In genomic region chr11:71557412-71557811, GRCm38 (mm10) we compare ENCODE assay signal across 16 mouse cellular contexts.
A peak's percentile ranks its signal among the peaks of the same experiment; 100 is the strongest.
DNase-seq lines count a peak whose midpoint lies in the region; TF ChIP-seq lines count a peak whose summit lies in the region.
"Had no signal": no experiment of that assay in that cellular context is flagged by ENCODE, and none has a peak within 500 bp of the region (broad histone marks: within the 10 kb centered on the region; RNA-seq: fewer than 3 reads in every experiment).

No protein-coding gene starts in this region.

- H3K4me1 ChIP-seq in CH12.LX (ENCODE audit: control insufficient read depth in 1 of 2, insufficient read depth in 2 of 2) = no peaks in the 10 kb centered on the region
- H3K4me1 ChIP-seq: heart, embryonic 10.5 days; liver, embryonic 15.5 days had no signal

- H3K9me3 ChIP-seq in CH12.LX (replicated peaks; ENCODE audit: low read length) = peaks cover 12% of the 10 kb centered on the region
- H3K9me3 ChIP-seq: heart, embryonic 10.5 days; hindbrain, embryonic 13.5 days; liver, embryonic 15.5 days had no signal

- no peaks in the 10 kb centered on the region for H3K79me2 ChIP-seq in CH12.LX (replicated peaks; ENCODE audit: control insufficient read depth, extremely low read depth, insufficient read depth, poor library complexity, severe bottlenecking)

- no peak for DNase-seq in gastrocnemius, adult 2 months
- DNase-seq in gastrocnemius, postnatal 25 days = no peak
- no peak for DNase-seq in left cerebral cortex, adult 2 months (ENCODE audit: extremely low spot score in 1 of 2, low spot score in 2 of 2)
- no peak for DNase-seq in left cerebral cortex, adult 18-20 months (ENCODE audit: low spot score in 2 of 2)
- DNase-seq in CH12.LX (ENCODE audit: extremely low read depth) (peak; percentile 15), ZHBTc4 (ENCODE audit: low read depth, low spot score) (peak; percentile 48)
- no peak for DNase-seq in ovary, postnatal 14 days (ENCODE audit: low spot score)
- DNase-seq in cerebellum, postnatal 36 days = no peak
- DNase-seq: adrenal gland, adult 2 months; embryo, embryonic 11 days; thymus, adult 18-20 months had no signal

- TF ChIP-seq RAD21 in CH12.LX (IDR thresholded peaks at IDR 0.05; ENCODE audit: low read depth, low read length) = peak; percentile 30

- peaks cover 75% of the 10 kb centered on the region for H3K27me3 ChIP-seq in CH12.LX (replicated peaks)
- H3K27me3 ChIP-seq: hindbrain, embryonic 13.5 days; liver, embryonic 15.5 days had no signal

- H3K9ac ChIP-seq in CH12.LX (ENCODE audit: insufficient read depth, low read depth) = no peak overlapping the region
- H3K9ac ChIP-seq: hindbrain, embryonic 13.5 days; liver, embryonic 15.5 days had no signal

- no peak for TF ChIP-seq EP300 in CH12.LX (IDR thresholded peaks at IDR 0.05; ENCODE audit: low read length)

- no peak overlapping the region for H3K27ac ChIP-seq in gastrocnemius, adult 2 months
- H3K27ac ChIP-seq in left cerebral cortex, adult 2 months = no peak overlapping the region
- no peak overlapping the region for H3K27ac ChIP-seq in CH12.LX (ENCODE audit: insufficient read depth, low read depth)
- H3K27ac ChIP-seq: heart, embryonic 10.5 days; hindbrain, embryonic 13.5 days; liver, embryonic 15.5 days had no signal

- dilution Hi-C loops in CH12.LX (cut with MboI; ENCODE audit: extremely low pct_ligation_motif_present, extremely low pct_unique_long_range_greater_than_20kb, low sequenced_read_pairs) = no loop called here

- intact Hi-C loops in gastrocnemius, adult 2 months (cut with DNase I) = no loop called here
- intact Hi-C loops in left cerebral cortex, adult 2 months (cut with DNase I) = no loop called here

- no peak for TF ChIP-seq POLR2A in CH12.LX (IDR thresholded peaks at IDR 0.05; ENCODE audit: low read depth, low read length)

- no peak overlapping the region for H3K4me3 ChIP-seq in gastrocnemius, adult 2 months
- H3K4me3 ChIP-seq in left cerebral cortex, adult 2 months = no peak overlapping the region
- H3K4me3 ChIP-seq in CH12.LX (replicated peaks in 1 of 3; ENCODE audit: low read depth in 2 of 3, low read length in 2 of 3, poor library complexity in 1 of 3) = no peak overlapping the region
- H3K4me3 ChIP-seq: erythroblast, embryonic 14.5 days; heart, embryonic 10.5 days; hindbrain, embryonic 13.5 days; liver, embryonic 15.5 days; myocyte had no signal

- no peaks in the 10 kb centered on the region for H3K36me3 ChIP-seq in CH12.LX (replicated peaks in 1 of 2; ENCODE audit: control insufficient read depth in 1 of 2, insufficient read depth in 1 of 2, low read length in 1 of 2)
- H3K36me3 ChIP-seq: heart, embryonic 10.5 days; hindbrain, embryonic 13.5 days; liver, embryonic 15.5 days had no signal

- peak; percentile 44; the same call in 1 of the 2 replicates for TF ChIP-seq CTCF in gastrocnemius, adult 2 months (IDR thresholded peaks at IDR 0.05)
- TF ChIP-seq CTCF in left cerebral cortex, adult 2 months (IDR thresholded peaks at IDR 0.05) = peak; percentile 24
- peak; percentile 42 to 51; a peak in 3 of 4 replicates for TF ChIP-seq CTCF in CH12.LX (conservative IDR thresholded peaks at IDR 0.05 in 1 of 2, IDR thresholded peaks at IDR 0.05 in 1 of 2; ENCODE audit: low read depth in 2 of 2, low read length in 2 of 2)

- in situ Hi-C loops in CH12.LX (cut with MboI; ENCODE audit: low pct_ligation_motif_present, low pct_unique_long_range_greater_than_20kb, low sequenced_read_pairs) = loop anchor here (25.0 kb wide), 1 partner anchor 480 kb away; the partner anchor contains the start of genes Aipl1 and Pimreg

- H3K4me2 ChIP-seq in CH12.LX (ENCODE audit: insufficient read depth, low read depth, poor library complexity, severe bottlenecking) = no peak overlapping the region
- H3K4me2 ChIP-seq: hindbrain, embryonic 13.5 days; liver, embryonic 15.5 days had no signal

TF ChIP-seq in CH12.LX, 34 proteins besides CTCF, POLR2A, EP300 and RAD21:
- no peak for TF ChIP-seq MYC (IDR thresholded peaks at IDR 0.05; ENCODE audit: low read depth, low read length)
- peak; percentile 34; the same call in 1 of the 2 replicates for TF ChIP-seq SMC3 (IDR thresholded peaks at IDR 0.05; ENCODE audit: low read depth, low read length)
- no peak for TF ChIP-seq ELF1 (IDR thresholded peaks at IDR 0.05; ENCODE audit: low read depth, low read length)

Comparison
In these comparisons a context has a peak if more than half of its experiments do, and no peak if none do; other contexts are left out.
1. DNase-seq: peak in CH12.LX (single experiment) and ZHBTc4 (single experiment); none in gastrocnemius, adult 2 months (single experiment), gastrocnemius, postnatal 25 days (single experiment), left cerebral cortex, adult 2 months (0 of 2), left cerebral cortex, adult 18-20 months (0 of 2), ovary, postnatal 14 days (single experiment) and cerebellum, postnatal 36 days (0 of 2).
2. Peak in every context shown above with its lines, with median percentiles within 50 percentile points of each other: CTCF ChIP-seq.